Comparison of ENCODE assay signal across 7 mouse cellular contexts in the genomic region with DNA sequence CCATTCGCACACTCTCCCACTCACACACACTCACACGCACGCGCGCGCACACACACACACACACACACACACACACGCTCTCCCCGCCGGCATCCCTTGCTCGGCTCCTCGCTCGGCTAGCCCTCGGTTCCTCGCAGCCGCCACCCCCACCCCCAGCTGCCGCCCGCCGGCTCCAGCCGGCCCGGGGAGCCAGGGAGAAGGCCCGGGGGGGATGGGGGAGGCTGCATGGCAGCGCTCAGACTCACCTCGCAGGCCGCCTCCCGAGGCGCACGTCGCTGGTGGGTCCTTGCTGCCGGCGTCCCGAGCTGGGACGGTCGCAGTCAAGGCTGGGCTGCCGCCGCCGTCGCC. TPM values are rescaled to one million over a fixed set of nuclear protein-coding genes. Genes with fewer than 3 reads are reported as not detected.
DNase-seq lines count a peak whose midpoint lies in the region; ATAC-seq lines count a peak whose summit lies in the region.

No protein-coding gene starts in this region.

- no peaks in the 10 kb centered on the region for H3K9me3 ChIP-seq in embryonic facial prominence, embryonic 13.5 days
- peaks cover 5% of the 10 kb centered on the region; the same call in 1 of the 2 replicates for H3K9me3 ChIP-seq in hindbrain, embryonic 16.5 days (ENCODE audit: control insufficient read depth, low read length)
- H3K9me3 ChIP-seq in limb, embryonic 13.5 days: no peaks in the 10 kb centered on the region
- H3K9me3 ChIP-seq in neural tube, embryonic 15.5 days (replicated peaks): no peaks in the 10 kb centered on the region

- ATAC-seq in embryonic facial prominence, embryonic 13.5 days (ENCODE audit: insufficient number of reproducible peaks, insufficient read depth, low FRiP score, low TSS enrichment, low read depth): peak; percentile 59; the same call in 1 of the 2 replicates
- ATAC-seq in hindbrain, embryonic 16.5 days: peak; percentile 64
- peak; percentile 64 for ATAC-seq in limb, embryonic 13.5 days (ENCODE audit: low FRiP score, low read depth)
- peak; percentile 70 for ATAC-seq in neural tube, embryonic 15.5 days (ENCODE audit: low FRiP score)
- no peak for ATAC-seq in CD4-positive, CD25-positive, alpha-beta regulatory T cell, adult 4 months

- 30% methylated on average over 33 of the region's 37 CpGs for WGBS in embryonic facial prominence, embryonic 13.5 days
- WGBS in hindbrain, embryonic 16.5 days: 34% methylated on average over 17 of the region's 37 CpGs
- WGBS in limb, embryonic 13.5 days: 33% methylated on average over 10 of the region's 37 CpGs
- 51% methylated on average over 30 of the region's 37 CpGs for WGBS in neural tube, embryonic 15.5 days

- H3K27me3 ChIP-seq in embryonic facial prominence, embryonic 13.5 days: peaks cover 61% of the 10 kb centered on the region
- H3K27me3 ChIP-seq in hindbrain, embryonic 16.5 days (replicated peaks; ENCODE audit: control insufficient read depth, insufficient read depth, low read length): no peaks in the 10 kb centered on the region; the same call in 1 of the 2 replicates
- peaks cover 46% of the 10 kb centered on the region for H3K27me3 ChIP-seq in limb, embryonic 13.5 days
- H3K27me3 ChIP-seq in neural tube, embryonic 15.5 days (replicated peaks): 0 out of 2 replicates have a peak, but pooled peaks cover 5% of the 10 kb centered on the region

- H3K4me1 ChIP-seq in embryonic facial prominence, embryonic 13.5 days: no peaks in the 10 kb centered on the region
- H3K4me1 ChIP-seq in hindbrain, embryonic 16.5 days (ENCODE audit: control insufficient read depth, insufficient read depth, low read depth, low read length): no peaks in the 10 kb centered on the region; the same call in 1 of the 2 replicates
- H3K4me1 ChIP-seq in limb, embryonic 13.5 days: 0 out of 2 replicates have a peak, but pooled peaks cover 3% of the 10 kb centered on the region
- 0 out of 2 replicates have a peak, but pooled peaks cover 4% of the 10 kb centered on the region for H3K4me1 ChIP-seq in neural tube, embryonic 15.5 days

- H3K4me2 ChIP-seq in embryonic facial prominence, embryonic 13.5 days: peak overlapping the region; percentile 70
- peak overlapping the region; percentile 58 for H3K4me2 ChIP-seq in hindbrain, embryonic 16.5 days (ENCODE audit: low read length)
- H3K4me2 ChIP-seq in limb, embryonic 13.5 days (replicated peaks): peak overlapping the region; percentile 68
- H3K4me2 ChIP-seq in neural tube, embryonic 15.5 days: peak overlapping the region; percentile 60

- peak; percentile 7 for DNase-seq in urinary bladder, postnatal 25 days (ENCODE audit: low spot score)
- DNase-seq in urinary bladder, adult 18-20 months (ENCODE audit: low spot score in 2 of 2): no peak

- no peaks in the 10 kb centered on the region for H3K36me3 ChIP-seq in embryonic facial prominence, embryonic 13.5 days
- no peaks in the 10 kb centered on the region for H3K36me3 ChIP-seq in hindbrain, embryonic 16.5 days (ENCODE audit: control insufficient read depth, insufficient read depth, low read length)
- no peaks in the 10 kb centered on the region for H3K36me3 ChIP-seq in limb, embryonic 13.5 days
- no peaks in the 10 kb centered on the region for H3K36me3 ChIP-seq in neural tube, embryonic 15.5 days

- peak overlapping the region; percentile 69 for H3K27ac ChIP-seq in embryonic facial prominence, embryonic 13.5 days
- H3K27ac ChIP-seq in hindbrain, embryonic 16.5 days (ENCODE audit: low read depth, low read length): peak overlapping the region; percentile 89
- H3K27ac ChIP-seq in limb, embryonic 13.5 days: peak overlapping the region; percentile 70
- H3K27ac ChIP-seq in neural tube, embryonic 15.5 days (replicated peaks): peak overlapping the region; percentile 95

- H3K9ac ChIP-seq in embryonic facial prominence, embryonic 13.5 days: peak overlapping the region; percentile 68
- H3K9ac ChIP-seq in hindbrain, embryonic 16.5 days (ENCODE audit: low read depth, low read length): peak overlapping the region; percentile 83
- peak overlapping the region; percentile 72 for H3K9ac ChIP-seq in limb, embryonic 13.5 days
- peak overlapping the region; percentile 57 for H3K9ac ChIP-seq in neural tube, embryonic 15.5 days (replicated peaks)

- H3K4me3 ChIP-seq in embryonic facial prominence, embryonic 13.5 days: peak overlapping the region; percentile 53
- H3K4me3 ChIP-seq in hindbrain, embryonic 16.5 days (ENCODE audit: low read length): peak overlapping the region; percentile 65
- H3K4me3 ChIP-seq in limb, embryonic 13.5 days: peak overlapping the region; percentile 55
- H3K4me3 ChIP-seq in neural tube, embryonic 15.5 days (replicated peaks): peak overlapping the region; percentile 59

RNA-seq across cellular contexts. Expression of gene Nexmif, which starts 0.6 kb away (rescaled TPM):
- polyA plus RNA-seq in embryonic facial prominence, embryonic 13.5 days (2015; fragmentation: Nextera tagmentation; extraction: Ambion mirVana): 1.7 and 2.6 TPM in 2 replicates
- polyA plus RNA-seq in hindbrain, embryonic 16.5 days (2015; fragmentation: Nextera tagmentation; extraction: Ambion mirVana): 12.7 and 13.7 TPM in 2 replicates
- polyA plus RNA-seq in limb, embryonic 13.5 days (2015; fragmentation: Nextera tagmentation; extraction: Ambion mirVana): 4.0 TPM in 2 replicates
- polyA plus RNA-seq in neural tube, embryonic 15.5 days (2015; fragmentation: Nextera tagmentation; extraction: Ambion mirVana): 11.4 and 13.8 TPM in 2 replicates
- polyA plus RNA-seq in CD4-positive, CD25-positive, alpha-beta regulatory T cell, adult 4 months (2017; shearing (Covaris generic)): not detected
